In genomic region chr16:29657650-29658548, GRCm38 (mm10) we compare ENCODE assay signal across 8 mouse cellular contexts.
DNase-seq lines count a peak whose midpoint lies in the region; ATAC-seq and TF ChIP-seq lines count a peak whose summit lies in the region.

No protein-coding gene starts in this region.

- no peaks in the 10 kb centered on the region for H3K9me3 ChIP-seq in heart, embryonic 11.5 days (replicated peaks; ENCODE audit: control insufficient read depth, low read length)
- no peaks in the 10 kb centered on the region for H3K9me3 ChIP-seq in midbrain, embryonic 14.5 days (ENCODE audit: control insufficient read depth, low read length)

- DNase-seq in heart, postnatal 36 days = no peak
- peak; percentile 75 for DNase-seq in Muller cell, postnatal 12 days (ENCODE audit: inconsistent ontology term)
- peak; percentile 41 for DNase-seq in forelimb bud, embryonic 11.5 days (ENCODE audit: low read depth, low spot score)
- DNase-seq in left cerebral cortex, adult 2 months (ENCODE audit: extremely low spot score in 1 of 2, low spot score in 2 of 2) = peak in 1 of 2 experiments; percentile 23
- DNase-seq in midbrain, embryonic 14.5 days = peak; percentile 76
- peak; percentile 30 for DNase-seq in thymus, postnatal 14 days
- DNase-seq in gastrocnemius, postnatal 14 days = no peak

- no peaks in the 10 kb centered on the region for H3K36me3 ChIP-seq in heart, embryonic 11.5 days (ENCODE audit: control insufficient read depth, insufficient read depth, low read length)
- H3K36me3 ChIP-seq in midbrain, embryonic 14.5 days (ENCODE audit: control insufficient read depth, insufficient read depth, low read length) = peaks cover 6% of the 10 kb centered on the region; the same call in 1 of the 2 replicates

- peak overlapping the region; percentile 34 for H3K4me3 ChIP-seq in heart, embryonic 11.5 days (ENCODE audit: low read depth, low read length)
- peak overlapping the region; percentile 28 for H3K4me3 ChIP-seq in left cerebral cortex, adult 2 months
- peak overlapping the region; percentile 11; the same call in 1 of the 2 replicates for H3K4me3 ChIP-seq in midbrain, embryonic 14.5 days (replicated peaks; ENCODE audit: low read depth, low read length)

- no peak for ATAC-seq in heart, embryonic 11.5 days (replicated peaks; ENCODE audit: insufficient number of reproducible peaks, low FRiP score, low TSS enrichment)
- ATAC-seq in midbrain, embryonic 14.5 days (ENCODE audit: low FRiP score, low TSS enrichment) = peak; percentile 83

- H3K27ac ChIP-seq in heart, embryonic 11.5 days (ENCODE audit: low read depth, low read length) = no peak overlapping the region
- H3K27ac ChIP-seq in left cerebral cortex, adult 2 months = 0 out of 2 replicates have a peak overlapping the region, but pooled peaks have one; percentile 19
- H3K27ac ChIP-seq in midbrain, embryonic 14.5 days (replicated peaks; ENCODE audit: low read depth, low read length) = peak overlapping the region; percentile 2; the same call in 1 of the 2 replicates

- peak overlapping the region; percentile 64 for H3K4me2 ChIP-seq in heart, embryonic 11.5 days
- peak overlapping the region; percentile 50 for H3K4me2 ChIP-seq in midbrain, embryonic 14.5 days (ENCODE audit: low read length)

- no peaks in the 10 kb centered on the region for H3K4me1 ChIP-seq in heart, embryonic 11.5 days (ENCODE audit: control insufficient read depth, insufficient read depth, low read length)
- H3K4me1 ChIP-seq in midbrain, embryonic 14.5 days (ENCODE audit: control insufficient read depth, insufficient read depth, low read length) = peaks cover 19% of the 10 kb centered on the region; the same call in 1 of the 2 replicates

- WGBS in heart, embryonic 11.5 days (ENCODE audit: insufficient replicate concordance) = 23% methylated on average over 18 of the region's 18 CpGs
- WGBS in midbrain, embryonic 14.5 days = 2% methylated on average over 18 of the region's 18 CpGs

- H3K27me3 ChIP-seq in heart, embryonic 11.5 days (ENCODE audit: control insufficient read depth, insufficient read depth, low read length) = no peaks in the 10 kb centered on the region
- H3K27me3 ChIP-seq in midbrain, embryonic 14.5 days (ENCODE audit: control insufficient read depth, insufficient read depth, low read length) = peaks cover 65% of the 10 kb centered on the region

- 0 out of 2 replicates have a peak overlapping the region, but pooled peaks have one; percentile 34 for H3K9ac ChIP-seq in heart, embryonic 11.5 days (ENCODE audit: low read depth, low read length)
- peak overlapping the region; percentile 20; the same call in 1 of the 2 replicates for H3K9ac ChIP-seq in midbrain, embryonic 14.5 days (replicated peaks; ENCODE audit: low read length)

- TF ChIP-seq CTCF in left cerebral cortex, adult 2 months (IDR thresholded peaks at IDR 0.05) = peak; percentile 31

- intact Hi-C loops in heart, postnatal 36 days (cut with DNase I) = no loop called here
- intact Hi-C loops in left cerebral cortex, adult 2 months (cut with DNase I) = loop anchor here (10.0 kb wide), 1 partner anchor 407 kb away; the partner anchor contains the start of gene Hes1
- intact Hi-C loops in gastrocnemius, postnatal 14 days (cut with DNase I; ENCODE audit: low total_unique reads) = no loop called here

Comparison
In these comparisons a context has a peak if more than half of its experiments do, and no peak if none do; other contexts are left out.
1. DNase-seq: peak in Muller cell, postnatal 12 days (single experiment), forelimb bud, embryonic 11.5 days (single experiment), midbrain, embryonic 14.5 days (single experiment) and thymus, postnatal 14 days (single experiment); none in heart, postnatal 36 days (0 of 2) and gastrocnemius, postnatal 14 days (single experiment).
2. Peak in every context shown above with its lines, with median percentiles within 50 percentile points of each other: H3K4me3 ChIP-seq.